Mouse (Mus musculus) ES-CJ7 (cell line): ENCODE measurements around the gene Ankrd65.
"Not testable (repeated sequence)": the region's sequence is repeated elsewhere in the genome, so short reads cannot be mapped to it uniquely, and the experiment has no call there.

ENCODE experiments used
- DNase-seq: peaks from one replicate; pipeline ENCODE4 v3.0.0; 2011; ENCODE audit warnings: low read depth, low spot score

Gene Ankrd65

GRCm38 (mm10) chr4:155790021-155790489 is at the start of gene Ankrd65:
Gene Ankrd65, plus strand, starts transcription at chr4:155790439.
- DNase-seq: no peak

DNA sequence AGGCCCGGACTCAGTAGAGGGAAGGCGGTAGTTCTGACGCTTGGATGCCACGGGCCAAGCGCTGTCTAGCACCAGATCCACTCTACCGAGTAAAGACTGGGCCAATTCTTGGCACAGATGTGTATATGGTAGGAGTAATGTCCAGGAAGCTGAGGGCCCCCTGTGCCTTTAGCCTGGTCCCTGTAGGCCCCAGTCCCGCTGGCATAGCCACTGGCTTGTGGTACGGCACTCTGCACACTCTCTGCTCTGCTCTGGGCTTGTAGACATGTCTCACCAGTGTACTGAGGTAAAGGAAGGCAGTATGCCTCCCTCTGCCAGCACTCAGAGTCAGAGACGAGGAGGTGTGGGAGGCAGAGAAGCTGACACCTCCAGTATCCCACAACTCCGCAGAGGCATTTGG is 49.6 kb upstream of the Ankrd65 start:
- not testable (repeated sequence) for DNase-seq

- DNase-seq: no peak
Measured at GRCm38 (mm10) chr4:155742684-155743083, 47.6 kb upstream of the Ankrd65 start.

DNA sequence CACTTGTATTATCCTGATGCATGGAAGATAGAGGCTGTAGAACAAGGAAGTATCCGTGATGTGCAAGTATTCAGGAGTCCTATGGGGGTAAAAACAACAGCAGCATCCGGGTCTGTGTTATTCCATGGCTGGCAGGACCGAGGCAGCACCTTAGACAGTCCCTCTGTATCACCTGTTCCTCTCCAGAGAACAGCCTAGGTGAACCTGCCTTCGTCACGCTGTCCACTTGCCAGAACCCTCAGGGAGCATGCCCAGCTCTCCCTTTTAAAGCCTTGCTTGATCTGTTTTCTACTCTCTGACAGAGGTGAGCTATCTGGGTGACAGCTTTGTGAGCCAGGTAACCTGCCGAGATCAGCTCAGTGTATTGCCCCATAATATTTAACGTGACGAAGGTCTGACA is 45.8 kb upstream of the Ankrd65 start:
- DNase-seq: no peak

DNA sequence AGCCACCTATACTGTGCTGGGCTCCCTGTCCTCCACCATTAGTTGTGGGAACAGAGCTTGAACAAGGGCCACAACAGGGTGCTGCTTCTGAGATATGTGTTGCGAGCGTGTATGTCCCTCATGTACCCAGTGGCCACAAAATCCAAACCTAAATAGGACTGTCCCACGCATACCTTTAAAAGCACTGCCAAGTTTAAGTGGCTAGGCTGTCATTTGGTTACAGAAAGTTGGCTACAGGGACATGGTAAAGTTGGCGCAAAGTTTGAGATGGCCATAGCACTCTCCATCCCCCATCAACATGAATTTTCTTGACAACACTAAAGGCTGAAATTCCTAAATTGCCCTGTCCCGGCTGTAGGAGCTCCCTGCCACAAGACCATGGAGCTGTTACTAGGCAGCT is 45.1 kb upstream of the Ankrd65 start:
- no peak for DNase-seq

GRCm38 (mm10) chr4:155746036-155746548 is 44.1 kb upstream of the Ankrd65 start:
- no peak for DNase-seq

DNA sequence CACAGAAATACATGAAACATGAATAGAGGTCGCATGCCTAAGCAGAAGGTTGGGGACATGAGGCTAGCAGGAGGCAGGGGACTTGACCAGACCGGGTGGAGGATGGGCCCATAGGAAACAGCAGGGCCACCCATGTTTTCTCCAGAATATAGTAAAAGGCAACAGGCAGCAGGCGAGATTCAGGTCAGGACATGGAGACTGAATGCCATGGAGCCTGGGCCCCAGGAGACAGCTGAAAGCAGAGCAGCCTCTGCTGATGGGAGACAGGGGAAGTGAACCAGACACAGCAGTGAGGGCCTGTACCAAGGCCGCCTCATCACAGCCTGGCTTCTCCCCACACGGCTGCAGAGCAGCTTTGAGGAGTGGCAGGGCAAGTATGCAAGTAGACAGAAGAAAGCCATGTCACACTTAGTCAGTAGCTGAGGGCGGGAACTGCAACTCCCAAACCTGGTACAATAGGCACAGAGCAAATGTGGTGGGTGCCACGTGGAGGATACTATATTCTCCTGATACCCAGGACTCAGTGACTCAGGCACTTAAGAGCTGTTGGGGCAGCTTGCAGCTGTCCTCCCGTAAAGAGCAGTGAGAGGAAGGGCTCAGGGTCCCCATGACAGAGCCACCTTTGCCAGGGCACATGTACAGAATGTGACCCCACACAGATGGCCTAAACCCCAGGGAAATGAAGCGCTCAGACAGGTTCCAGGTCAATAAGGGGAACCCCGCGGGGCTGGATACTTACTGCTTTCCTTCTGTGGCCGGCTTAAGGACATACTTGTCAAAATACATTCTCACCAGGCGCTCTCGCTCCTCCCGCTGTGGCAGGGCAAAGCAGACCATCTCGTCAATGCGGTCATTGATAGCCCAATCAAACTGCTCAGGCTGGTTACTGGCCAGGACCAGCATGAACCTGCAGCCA is 43.4 kb upstream of the Ankrd65 start:
- DNase-seq: no peak

- DNase-seq: no peak
Measured at GRCm38 (mm10) chr4:155757011-155757410, 33.2 kb upstream of the Ankrd65 start.

DNA sequence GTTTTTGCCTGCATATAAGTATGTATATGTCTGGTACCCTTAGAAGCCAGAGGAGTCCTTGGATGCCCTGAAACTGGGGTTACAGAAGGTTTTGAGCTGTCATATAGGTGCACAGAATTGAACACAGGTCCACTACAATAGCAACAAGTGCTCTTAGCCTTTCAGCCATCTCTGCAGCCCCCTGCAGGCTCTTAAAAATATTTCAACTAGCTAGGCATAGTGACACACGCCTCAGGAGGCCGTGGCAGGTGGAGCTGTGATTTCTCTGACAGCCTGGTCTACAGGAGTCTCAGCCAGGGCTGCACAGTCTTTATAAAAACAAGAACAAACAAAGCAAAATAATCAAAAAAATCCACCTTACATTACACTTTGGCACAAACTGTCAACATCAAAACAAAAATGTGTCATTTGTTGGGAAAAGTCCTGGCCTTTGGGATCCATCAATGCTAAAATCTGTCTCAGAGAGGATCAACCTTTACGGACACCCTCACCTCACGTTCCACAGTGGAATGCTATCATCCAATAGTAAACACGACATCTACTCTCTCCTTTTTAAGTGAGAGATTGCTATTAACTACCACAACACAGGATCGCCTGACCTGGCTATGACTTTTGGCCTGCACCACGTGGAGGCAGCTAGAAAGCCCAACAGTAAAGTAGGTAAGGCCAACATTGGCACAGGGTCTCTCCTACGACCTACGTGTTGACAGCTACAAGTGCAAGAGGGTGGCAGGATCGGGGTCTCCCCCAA is 30.2 kb upstream of the Ankrd65 start:
- peak; percentile 72 for DNase-seq

DNA sequence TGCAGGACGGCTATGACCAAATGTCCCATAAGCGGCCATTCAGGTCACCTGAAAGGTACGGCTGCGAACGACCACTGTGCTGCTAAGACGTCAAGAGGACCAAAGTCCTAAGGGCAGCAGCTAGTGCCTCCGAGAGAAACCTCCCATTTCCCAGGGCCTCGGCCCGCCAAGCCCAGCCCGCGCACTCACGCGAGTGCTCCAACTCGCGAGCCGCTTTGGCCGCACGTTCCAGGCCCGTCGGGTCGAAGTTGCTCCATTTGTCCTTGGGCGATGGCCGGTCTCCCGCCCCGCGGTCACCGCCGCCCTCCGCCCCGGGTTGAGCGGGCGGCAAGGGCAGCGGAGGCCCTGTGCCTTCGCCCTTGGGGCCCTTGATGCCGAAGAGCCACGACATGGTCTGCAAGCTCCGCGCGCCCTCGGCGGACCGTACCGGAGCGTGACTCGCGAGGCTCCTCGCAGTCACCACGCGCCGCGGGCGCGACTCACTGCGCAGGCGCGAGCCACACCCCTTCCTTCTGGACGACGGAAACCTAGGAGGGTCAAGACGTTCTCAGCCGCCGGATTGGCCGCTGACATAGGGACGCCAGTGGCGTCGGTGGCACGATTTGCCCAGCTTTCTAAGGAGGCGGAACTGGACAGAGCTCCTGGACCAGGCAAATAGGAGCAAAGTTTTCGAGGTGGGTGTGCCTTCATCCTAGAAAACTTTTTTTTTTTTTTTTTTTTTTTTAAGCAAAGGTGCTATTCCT is 29.5 kb upstream of the Ankrd65 start, which contains the start of gene Atad3a:
TSS of gene Atad3a (minus strand) at position 481 of the 743 bp plus-strand sequence.
- peak; percentile 98 for DNase-seq

- DNase-seq: peak; percentile 46
Measured at GRCm38 (mm10) chr4:155761356-155762099, 28.7 kb upstream of the Ankrd65 start.

- DNase-seq: no peak
Measured at GRCm38 (mm10) chr4:155762357-155762756, 27.9 kb upstream of the Ankrd65 start.

- no peak for DNase-seq
Measured at GRCm38 (mm10) chr4:155769496-155769879, 20.8 kb upstream of the Ankrd65 start.

DNA sequence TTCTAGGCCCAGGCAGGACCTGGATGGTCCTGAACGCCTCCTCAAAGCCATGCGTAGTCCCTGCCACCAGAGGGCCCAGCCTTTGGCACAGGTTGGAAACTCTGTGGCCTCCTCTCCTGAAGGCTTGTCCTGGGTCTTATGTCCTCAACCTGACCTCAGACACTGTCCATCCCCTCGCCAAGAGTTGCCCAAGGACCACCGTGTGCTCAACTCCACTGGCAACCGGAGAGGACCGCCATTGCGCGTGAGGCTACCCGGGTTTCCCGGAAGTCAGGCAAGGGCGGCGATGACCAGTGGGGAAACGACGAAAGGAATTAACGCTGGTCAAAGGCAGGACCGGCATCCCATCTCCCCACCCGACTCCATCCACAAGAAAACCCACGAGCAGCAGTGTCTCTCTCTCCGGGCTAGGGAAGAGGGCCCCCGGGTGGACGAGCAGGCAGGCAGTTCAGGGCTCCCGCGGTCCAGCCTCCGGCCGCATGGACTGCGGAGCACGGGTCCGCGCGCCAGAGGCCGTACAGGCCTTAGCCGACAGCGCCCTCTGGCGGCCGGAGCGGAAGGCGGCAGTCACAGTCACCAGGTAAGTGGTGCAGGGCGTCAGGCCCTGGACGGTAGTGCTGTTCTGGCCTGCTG is 20.2 kb upstream of the Ankrd65 start:
- peak; percentile 81 for DNase-seq

DNA sequence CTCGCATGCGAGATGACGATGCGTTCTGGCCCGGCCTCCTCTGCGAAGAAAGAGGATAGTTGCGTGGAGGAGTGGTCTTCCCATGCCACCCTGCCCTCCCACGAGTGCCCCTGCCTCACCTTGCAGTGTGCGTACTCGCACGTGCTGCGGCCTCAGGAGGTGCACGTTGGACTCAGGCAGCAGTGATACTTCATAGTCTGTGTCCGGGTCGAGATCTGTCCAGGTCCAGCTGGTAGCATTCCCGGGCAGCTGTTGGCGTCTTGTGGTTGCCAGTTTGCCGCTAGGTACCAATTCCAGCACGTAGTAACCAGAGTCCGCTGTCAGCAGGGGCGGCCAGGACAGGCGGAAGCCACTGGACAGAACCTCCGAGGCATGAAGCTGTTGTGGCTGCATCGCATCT is 19.6 kb upstream of the Ankrd65 start:
- no peak for DNase-seq

- DNase-seq: no peak
Measured at GRCm38 (mm10) chr4:155771706-155772105, 18.5 kb upstream of the Ankrd65 start.

DNA sequence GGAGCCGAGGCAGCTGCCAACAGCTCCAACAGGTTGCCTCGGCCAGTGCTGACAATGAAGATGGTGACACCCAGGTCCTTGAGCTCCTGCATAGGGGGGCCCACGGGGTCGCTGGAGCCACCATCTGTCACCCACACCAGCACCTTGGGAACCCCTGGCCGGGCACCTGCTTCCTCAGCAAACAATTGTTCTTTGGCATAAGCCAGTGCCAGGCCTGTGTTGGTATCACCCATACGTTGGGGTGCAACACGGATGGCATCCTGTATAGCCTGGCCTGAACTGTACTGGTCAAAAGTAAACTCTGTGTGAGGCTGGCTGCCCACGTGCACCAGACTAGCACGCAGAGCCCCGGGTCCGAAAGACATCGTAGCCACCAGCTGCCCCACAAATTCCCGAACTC is 17.5 kb upstream of the Ankrd65 start:
- no peak for DNase-seq

DNA sequence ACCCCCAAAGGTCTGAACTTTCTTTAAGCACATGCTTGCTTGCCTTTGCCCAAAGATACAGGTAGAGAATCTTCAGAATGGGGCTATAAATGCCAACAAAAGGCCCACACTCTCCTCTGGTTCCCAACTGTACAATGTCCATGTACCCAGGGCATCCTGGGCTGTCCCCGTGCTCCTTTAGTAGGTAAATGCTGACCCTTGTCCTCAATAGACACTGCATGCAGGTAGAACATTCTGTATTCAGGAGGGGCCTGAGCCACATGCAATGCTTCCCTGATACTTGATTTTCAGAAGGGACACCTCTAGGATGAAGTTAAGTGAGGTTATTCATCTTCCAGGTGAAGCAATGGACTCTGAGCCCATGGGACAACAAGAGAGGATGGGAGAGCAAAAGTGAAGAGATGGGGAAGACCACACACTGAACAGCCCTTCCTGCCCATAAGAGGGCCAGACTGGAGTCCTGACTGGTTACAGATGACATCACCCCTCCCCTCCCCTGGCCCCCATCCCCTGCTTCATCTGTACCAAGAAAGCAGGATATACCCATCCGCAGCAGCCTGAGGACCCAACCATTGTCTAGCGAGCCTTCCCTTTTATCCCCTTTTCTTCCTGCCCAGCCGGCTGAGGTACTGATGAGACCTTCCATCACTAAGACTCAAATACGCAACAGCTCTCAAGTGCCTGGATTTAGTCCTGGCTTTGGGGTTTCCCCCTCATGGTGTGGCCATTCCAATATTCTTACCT is 16.7 kb upstream of the Ankrd65 start:
- no peak for DNase-seq

DNA sequence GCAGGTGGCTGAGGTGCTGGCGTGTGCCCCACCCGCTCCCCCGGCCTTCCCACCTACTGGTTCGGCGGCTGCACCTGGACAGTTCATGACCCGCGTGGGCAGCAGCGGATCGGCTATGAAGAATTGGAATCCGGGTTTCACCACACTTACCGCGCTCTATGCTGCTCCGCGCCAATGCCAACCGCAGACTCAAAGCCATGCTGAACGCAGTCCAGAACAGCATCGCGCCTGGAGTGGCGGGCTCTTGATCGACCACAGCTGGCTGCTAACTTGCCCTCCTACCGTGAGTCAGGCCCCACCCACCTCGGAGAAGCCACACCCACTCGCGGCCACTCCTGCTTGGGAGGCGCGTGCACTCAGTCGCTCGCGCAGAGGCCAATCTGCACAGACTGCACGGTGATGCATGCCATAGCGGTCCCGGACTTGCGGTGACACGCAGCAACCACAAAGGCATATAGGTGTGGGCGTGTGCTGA is 15.9 kb upstream of the Ankrd65 start, which contains the start of gene Vwa1:
TSS of gene Vwa1 (minus strand) at position 419 of the 475 bp plus-strand sequence.
- DNase-seq: peak; percentile 89
